Mouse (Mus musculus) T-helper 1 cell (primary cell): Measurements from ENCODE around the gene Fnip1.

Experiments used
- in situ Hi-C: fragments of 300-600 bp; cut with MboI, MseI; formaldehyde crosslinking; loops from one replicate; pipeline ENCODE4 v1.15.1; 2025; ENCODE audit warnings: high pct_unique_total_duplicates

Gene Fnip1

DNA sequence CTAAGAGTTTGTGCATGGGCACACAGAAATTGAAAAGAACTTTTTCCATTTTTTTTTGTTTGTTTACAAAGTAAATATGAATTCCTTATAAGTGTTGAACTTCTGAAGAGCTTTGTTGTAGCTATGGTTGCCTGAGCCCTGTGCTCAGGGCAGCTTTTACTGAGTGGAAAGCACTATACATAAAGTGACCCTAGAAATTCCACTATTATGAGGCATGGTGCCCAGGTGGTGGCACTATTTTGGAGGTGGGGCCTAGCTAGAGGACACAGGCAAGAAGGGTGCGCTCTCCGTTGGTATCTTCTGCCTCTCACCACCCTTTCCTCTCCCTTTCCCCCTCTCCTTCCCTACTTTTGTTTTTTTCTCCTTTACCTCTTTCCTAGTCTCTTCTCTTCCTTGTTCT, 18.9 kb downstream of the Fnip1 start:
- in situ Hi-C loops: no loop called here

DNA sequence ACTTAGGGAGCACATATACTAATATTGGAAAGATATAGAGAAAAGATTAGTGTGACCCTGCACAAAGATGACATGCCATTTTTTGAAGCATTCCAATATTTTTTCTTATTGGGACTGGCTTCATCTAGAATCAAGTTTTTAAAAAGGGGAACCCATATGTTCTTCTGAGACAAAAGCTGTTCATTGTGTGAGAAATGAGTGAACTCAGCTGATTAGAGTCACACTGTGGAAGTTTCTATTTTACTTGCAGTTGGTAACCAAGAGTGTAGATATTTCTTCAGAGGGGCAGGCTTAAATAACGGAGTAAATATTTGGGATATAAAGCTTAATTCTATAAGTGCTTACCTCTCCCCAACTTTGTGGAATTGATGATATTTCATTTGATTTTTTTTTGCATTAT, 20.2 kb downstream of the Fnip1 start:
- in situ Hi-C loops: no loop called here

DNA sequence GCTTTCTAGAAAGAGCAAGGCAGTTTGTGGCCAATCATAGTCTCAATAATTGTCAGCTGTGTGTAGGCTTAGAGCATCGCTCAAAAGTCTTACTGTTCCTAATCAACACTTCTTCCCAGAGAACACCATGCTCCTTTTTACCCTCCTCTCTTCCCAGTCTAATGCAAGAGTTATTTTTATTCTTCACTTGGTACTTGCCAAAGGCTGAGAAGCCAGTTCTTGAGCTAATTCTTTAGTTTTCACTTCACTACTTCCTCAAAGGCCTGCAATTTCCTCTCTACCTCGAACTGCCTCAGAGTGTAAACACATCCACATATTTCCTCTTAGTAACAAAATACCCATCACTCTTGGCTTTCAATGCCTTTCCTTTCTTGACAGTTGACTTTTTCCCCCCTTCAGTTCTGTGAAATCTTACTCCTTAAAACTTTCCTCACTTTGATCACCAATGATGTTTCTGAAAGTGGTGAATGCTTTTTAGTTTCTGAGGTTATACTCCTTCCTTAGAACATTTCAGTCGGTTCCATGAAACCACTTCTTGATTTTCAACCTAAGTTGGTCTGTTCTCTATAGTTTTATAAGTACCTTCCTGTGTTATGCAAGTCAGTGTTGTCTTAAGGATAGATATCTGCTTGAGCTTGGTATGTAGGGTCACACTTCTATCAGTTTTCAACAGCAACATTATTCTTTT, 26.7 kb downstream of the Fnip1 start:
- in situ Hi-C loops: no loop called here

DNA sequence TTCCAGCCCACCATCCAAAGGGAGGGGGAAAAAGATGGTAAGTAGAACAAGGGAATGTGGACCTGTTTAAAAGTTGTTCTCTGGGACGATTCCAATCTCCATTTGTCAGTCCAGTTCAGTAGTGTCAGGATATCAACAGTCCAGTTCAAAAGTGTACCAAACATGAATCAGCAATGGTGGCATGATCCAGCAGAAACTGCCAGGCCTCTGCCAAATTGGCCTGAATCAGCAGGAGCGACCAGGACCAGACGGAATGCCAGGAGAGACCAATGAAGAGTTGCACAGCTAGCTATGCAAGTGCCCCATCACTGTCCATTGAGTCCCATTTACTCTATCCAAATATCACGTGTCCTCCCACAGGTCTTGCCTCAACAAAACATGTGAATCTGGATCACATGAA, 34.2 kb downstream of the Fnip1 start:
- in situ Hi-C loops: loop anchor here (5.0 kb wide), 2 partner anchors 35 to 120 kb away; partner anchors contain the start of gene Fnip1

DNA sequence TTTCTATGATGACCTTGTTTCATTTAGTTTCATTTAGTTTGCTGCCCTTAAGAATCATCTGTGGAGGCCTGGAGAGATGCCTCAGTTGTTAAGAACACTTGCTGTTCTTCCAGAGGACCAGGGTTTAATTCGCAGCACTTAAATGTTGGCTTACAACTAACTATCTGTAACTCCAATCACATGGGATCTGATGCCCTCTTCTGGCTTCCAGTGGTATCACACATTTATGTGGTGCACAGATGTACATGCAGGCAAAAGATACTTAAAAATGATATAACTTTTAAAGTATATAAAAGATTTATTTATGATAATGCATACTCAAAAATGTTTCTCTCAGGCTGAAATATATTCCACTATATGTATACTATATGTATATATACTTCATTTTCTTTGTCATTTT, 40.4 kb downstream of the Fnip1 start:
- in situ Hi-C loops: no loop called here

DNA sequence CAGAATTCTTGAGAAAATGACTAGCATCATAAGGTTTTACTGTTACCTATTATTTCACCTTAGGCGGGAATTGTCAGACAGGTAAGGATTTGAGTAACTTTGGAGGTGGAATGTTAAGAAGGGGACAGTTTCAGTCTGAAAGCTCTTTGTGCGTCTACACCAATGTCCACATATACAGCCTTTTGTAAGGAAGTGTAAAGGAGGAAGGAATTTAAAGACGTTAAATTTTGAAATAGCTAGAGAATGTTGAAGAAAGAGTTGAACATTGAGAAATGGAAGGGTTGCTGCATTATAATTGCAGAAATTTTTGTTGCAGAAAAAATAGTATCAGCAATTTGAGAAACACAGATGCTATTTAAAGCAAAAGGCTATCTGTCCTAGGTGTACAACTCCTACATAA, 48.0 kb downstream of the Fnip1 start:
- in situ Hi-C loops: no loop called here

DNA sequence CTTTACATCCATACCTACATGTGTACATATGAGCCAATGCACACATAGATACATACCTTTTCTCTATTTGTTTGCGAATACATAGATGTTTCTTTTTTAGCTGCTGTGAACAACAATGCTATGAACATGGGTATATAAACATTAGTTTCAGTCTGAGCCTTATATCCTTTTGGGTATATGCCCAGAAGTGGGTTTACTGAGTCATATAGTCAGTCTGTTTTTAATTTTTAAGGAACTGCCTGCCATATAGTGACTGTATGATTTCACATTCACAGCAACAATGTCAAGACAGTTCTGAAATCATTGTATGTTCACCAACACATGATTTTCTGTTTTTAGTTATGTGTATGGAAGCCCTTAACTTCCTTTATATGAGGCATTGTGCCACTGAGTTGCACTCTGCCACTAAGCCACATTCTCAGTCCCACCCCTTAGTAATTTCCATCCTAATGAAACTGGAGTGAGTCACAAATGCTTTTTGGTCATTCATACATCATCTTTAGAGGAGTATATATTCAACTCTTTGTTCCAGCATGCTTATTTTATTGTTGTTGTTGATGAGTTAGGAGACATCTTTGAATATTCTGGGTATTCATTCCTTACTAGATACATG, 54.1 kb downstream of the Fnip1 start:
- in situ Hi-C loops: no loop called here

DNA sequence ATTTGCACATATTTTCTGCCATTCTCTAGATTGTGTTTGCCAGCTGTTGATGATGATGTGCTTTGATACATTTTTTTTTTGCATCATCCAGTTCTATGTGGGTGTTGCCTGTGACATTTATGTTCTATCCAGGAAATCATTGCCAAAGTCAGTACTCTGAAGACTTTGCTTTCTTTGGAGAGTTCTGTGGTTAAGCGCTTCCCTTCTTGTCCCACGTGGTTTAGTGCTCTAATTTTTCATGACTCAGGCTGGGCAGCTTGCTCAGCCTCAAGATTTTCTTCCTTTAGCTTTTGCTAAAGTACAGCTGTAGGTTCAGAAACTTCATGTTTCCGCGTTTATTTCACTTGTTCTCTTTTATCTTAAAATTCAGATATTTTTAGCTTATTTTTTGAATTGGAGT, 54.6 kb downstream of the Fnip1 start:
- in situ Hi-C loops: no loop called here

DNA sequence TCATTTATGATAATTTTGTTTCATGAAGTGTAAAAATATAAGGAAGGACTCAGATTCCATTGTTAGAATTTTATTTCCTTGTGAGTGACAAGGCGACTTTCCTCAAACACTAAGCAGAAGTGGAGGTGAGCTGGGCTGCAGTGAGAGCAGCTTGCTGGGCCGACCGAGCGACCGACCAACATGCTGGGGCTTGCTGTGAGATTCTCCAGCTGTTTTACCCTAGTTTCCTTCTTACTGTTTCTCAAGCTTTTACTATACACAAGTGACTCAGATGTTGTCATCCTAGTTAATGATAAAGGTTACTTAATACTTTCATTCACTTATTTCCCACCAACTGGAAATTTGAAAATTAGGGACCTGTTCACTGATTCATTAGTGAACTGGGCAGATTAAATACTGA, 61.8 kb downstream of the Fnip1 start:
- in situ Hi-C loops: no loop called here

DNA sequence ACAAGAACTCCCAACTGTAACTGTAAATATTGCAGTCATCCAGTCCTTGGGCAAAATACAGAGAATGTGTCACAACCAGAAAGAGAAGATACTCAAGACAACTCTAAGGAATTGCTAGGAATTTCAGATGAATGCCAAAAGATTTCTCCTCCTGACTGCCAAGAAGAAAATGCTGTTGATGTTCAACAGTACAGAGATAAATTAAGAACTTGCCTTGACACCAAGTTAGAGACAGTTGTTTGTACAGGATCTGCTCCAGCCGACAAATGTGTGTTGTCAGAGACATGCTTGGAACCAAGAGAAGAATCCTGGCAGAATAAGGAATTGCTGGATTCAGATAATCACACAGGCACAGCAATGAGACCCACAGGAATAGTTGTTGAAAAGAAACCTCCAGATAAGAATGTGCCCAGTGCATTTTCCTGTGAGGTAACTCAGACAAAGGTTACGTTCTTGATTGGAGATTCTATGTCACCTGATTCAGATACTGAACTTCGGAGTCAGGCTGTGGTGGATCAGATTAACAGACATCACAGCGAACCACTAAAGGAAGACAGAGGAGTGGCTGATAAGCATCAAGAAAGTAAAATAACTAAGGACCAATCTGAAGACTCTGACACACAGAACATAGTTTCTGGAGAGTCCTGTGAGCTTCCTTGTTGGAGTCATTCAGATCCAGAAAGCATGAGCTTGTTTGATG, 64.7 kb downstream of the Fnip1 start:
- in situ Hi-C loops: no loop called here

DNA sequence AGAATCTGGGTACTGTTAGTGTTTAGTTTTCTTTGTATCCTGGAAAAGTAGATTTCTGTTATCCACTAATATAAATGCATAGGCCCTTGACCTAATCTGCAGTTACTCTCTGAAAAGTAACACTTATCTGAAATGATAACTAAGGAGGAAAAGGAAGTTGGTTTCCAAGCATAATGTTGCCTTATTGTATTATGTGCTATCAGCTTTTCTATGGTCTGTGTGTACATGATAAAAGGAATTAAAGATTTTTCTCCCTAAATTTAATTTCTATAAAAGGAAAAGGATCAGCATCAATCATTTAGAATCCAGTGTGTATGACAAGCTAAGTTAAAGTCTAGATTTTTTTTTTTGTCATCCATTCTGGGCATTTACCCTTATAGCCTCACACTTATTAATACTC, 75.6 kb downstream of the Fnip1 start:
- in situ Hi-C loops: no loop called here

DNA sequence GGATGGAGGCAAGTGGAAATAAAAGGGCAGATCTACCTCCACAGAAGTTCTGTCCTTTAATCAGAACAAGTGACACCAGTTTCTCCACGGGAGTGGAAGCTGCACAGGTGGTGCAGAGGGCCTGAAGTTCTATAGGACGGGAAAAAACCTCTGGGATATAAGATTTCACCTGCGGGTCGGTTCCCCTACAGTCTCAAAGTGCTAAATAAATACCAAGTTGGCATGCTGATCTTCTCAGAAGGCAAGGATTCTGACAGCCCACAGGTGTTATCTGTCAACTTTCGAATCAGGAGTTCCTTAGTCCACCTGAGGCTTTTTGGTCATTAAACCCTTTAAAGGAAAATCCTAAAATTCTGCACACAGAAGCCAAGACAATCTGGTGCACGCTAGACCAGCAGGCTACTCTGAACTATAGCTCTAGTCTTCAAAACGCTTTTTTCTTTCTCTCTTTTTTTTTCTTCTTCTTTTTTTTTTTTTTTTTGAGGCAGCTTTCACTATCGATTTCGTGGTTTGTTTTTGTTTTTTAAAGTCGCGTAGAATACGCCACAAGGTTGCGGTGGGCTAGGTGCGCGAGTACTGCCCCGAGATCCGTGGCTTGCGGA, 84.0 kb downstream of the Fnip1 start:
- in situ Hi-C loops: no loop called here

DNA sequence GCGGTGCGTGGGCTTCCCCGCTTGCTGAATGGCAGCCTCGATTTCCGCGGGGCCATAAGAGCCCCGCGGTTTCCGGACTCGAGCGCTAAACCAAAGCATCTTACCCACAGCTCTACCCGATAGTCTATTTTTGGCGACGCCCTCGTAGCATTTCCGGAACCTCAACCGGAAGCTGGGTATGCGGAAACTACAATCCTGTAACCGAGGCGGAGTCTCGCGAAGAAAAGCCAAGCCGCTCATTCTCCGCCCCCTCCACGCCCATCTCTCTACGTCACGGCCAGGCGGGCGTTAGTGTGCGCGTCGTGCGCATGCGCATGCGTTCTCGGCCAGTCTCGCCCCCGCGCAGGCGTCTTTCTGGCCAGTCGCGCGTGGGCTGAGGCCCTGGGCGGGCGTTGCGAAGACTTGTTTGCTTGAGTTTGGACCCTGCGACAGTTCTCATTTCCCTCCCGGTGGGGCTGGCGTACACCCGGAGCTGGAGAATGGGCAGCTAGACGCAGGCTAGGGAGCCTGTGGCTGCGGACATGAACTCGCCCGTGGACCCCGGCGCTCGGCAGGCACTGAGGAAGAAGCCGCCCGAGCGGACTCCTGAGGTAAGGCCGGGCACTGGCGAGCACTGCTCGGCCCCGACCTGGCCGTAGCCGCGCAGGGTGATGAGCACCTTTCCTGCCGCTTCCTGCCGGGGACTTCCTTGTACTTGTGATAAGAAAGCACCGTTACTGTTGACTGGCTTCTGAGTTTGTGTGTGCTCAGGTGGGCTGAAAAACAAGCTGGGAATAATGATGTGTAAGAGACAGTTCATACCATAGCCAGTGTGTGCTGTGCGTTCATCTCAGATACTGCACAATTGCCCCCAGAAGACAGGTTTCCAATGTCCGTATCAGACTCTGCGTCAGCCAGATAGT, 84.8 kb downstream of the Fnip1 start, which contains the start of gene Rapgef6:
Rapgef6 (plus strand) TSS at position 319 of the 902 bp plus-strand sequence.
- in situ Hi-C loops: no loop called here

DNA sequence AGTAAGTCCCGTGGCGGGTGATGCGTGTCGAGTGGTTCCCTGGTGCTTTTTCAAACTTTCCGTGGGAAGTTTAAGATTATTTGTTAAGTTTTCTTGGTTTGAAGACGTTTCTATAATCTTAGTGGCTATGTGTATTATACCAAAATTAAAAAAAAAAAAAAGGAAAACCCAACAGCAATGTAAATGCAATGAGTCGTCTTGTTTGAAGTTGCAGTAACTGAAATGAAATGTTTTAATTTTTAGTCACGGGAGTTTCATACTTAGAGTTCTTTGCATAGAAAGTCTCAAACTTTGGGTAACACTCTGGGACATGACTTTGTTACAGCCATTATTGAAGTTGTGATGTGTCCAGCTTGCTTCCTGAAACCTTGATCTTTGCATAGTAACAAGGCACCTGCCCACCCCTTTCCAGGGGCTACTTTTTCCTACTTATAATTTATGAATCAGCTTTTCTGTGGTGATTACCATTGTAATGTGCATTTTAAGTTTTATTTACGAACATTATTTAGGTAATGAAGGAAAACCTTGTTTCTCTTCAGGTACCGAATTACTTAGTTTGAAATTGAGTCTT, 85.5 kb downstream of the Fnip1 start:
- in situ Hi-C loops: no loop called here

DNA sequence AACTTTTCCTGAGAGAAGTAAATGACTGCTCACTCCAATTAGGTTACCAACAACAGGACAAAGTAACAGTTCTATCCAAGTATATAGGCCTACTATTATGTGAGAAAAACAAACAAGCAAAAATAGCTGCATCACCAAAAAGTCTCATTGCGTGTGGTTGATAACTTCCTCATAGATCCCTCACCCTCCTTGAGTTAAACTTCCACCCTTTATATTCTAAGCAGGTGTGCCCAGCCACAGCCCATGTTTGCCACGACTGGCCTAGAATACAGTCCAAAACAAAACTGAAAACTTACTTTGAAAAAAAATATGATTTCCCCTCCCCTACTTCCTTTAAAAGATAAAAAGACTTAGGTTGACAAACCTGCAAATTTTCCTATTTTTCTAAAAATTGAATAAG, 90.0 kb downstream of the Fnip1 start:
- in situ Hi-C loops: no loop called here

DNA sequence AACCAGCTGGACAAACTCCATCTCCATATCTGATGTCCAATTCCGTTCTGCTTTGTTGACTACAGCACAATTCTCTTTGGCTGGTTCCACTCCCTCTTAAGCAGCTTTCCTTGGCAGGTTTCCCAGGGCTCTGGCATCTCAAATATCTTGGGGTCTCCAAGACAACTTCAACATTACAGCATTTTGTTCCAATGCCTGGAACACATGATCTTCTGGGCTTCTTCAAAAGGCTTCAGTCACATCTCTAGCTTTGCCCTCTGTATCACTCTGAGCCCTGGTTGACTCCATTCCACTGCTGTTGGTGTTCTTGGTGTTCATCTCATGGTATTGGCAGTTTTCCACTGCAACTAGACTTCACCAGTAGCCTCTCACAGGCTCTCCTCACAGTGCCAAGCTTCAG, 92.4 kb downstream of the Fnip1 start:
- in situ Hi-C loops: no loop called here

DNA sequence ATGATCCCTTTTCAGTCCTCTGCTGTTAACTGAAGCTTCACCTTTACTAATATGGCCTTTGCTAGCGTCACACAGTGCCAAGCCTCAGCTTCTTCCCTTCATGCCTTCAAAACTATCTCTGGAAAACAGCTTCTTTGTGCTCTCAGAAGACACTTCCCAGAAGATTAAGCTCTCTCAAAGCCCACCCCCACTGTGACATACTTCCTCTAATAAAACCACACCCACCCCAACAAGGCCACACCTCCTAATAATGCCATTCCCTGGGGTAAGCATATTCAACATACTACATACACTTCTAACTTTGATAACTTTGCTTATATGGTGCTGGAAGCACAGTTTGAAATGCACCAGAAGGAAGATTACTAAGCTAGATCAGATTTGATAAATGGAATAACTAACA, 92.9 kb downstream of the Fnip1 start:
- in situ Hi-C loops: no loop called here

DNA sequence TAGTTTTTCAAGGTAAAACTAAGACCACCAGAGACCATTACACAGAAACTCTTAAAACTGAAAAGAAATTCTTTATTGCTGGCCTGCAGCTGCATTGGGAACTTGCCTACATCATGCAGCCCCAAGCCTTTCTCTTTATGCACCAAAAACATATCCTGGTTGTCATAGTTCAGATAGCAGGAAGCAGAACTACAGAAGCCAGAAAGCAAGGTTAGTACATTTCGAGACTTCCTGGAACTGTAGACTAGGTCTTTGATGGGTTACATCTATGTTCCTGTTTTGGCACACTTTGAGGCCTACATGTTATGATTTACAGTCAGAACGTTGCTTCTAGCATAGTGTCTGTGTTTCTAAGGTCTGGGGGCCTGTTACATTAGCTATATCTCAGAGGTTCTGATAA, 95.8 kb downstream of the Fnip1 start:
- in situ Hi-C loops: no loop called here

DNA sequence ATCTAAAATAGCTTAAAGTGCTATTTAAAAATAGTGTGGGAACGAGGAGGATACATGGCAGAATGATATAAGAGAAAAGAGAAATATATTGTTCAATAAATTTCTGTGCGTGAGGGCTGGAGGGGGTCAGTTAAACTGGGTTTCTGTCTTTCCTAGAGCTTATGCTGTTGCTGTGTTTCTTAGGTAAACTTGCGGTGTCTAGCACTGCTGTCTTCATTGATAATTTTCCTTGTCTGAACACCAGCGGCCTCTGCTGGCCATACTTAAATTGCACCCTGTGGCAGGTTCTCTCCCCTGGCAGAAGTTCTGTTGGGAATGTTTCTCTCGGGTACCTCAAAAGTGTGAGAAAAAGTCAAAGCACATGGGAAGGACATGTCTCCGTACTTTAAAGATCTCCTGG, 96.9 kb downstream of the Fnip1 start:
- in situ Hi-C loops: no loop called here

DNA sequence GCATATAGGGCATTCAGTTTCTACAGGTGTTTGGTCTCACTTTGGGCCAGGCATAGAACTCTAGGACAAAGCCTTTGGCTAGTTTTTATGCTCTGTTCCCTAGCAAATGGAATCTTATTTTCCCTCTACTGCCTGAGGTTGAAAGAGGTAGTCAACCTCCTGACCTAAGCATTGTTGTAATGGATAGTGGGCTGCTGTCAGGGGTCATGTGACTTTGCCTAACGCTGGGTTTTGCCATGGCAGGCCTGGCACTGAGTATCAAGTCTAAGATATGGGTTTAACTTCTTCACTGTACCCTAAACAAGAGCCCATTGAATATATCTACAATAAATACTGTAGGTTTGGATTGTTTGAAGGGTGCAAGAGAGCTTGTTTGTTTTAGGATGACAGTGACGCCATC, 101.0 kb downstream of the Fnip1 start:
- in situ Hi-C loops: no loop called here

DNA sequence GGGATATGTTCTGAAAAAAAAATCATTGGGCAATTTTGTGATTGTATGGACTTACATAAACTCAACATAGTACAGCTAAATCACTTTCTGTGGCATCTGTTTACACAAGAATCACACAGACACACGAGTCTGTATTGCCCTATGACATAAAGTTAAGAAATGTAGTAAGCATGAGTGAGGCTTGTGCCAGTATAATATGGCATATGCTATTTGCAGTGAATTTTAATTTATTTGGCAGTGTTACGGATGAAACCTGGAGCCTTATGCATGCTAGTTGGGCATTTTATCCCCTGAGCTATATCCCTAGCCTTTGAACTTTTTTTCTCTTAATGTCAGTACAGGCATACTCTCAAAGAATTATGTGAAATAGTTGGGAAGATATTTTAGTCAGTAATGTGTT, 101.5 kb downstream of the Fnip1 start:
- in situ Hi-C loops: no loop called here
